Mouse (Mus musculus): ENCODE measurements at regions not wholly inside any gene's neighbourhood (a gene's known extent, or its start where the extent isn't known, plus 50 kb on each side); places are given as distances from the start of the nearest gene placed in this dataset.
A peak's percentile ranks its signal among the peaks of the same experiment; 100 is the strongest.

GRCm38 (mm10) chr1:61172946-61173345 is 195.2 kb downstream of the Icos start:
- DNase-seq (ENCODE audit: low read depth, low spot score): no peak

- no peak for DNase-seq (ENCODE audit: low read depth, low spot score)
Observed at GRCm38 (mm10) chr1:61175239-61175638, 197.5 kb downstream of the Icos start.

- DNase-seq (ENCODE audit: low read depth, low spot score): no peak
Observed at GRCm38 (mm10) chr1:61179461-61179860, 201.7 kb downstream of the Icos start.

- DNase-seq (ENCODE audit: low read depth, low spot score): peak; percentile 63
Observed at GRCm38 (mm10) chr1:61181099-61181821, 203.5 kb downstream of the Icos start.

GRCm38 (mm10) chr1:61187381-61188100 is 209.8 kb downstream of the Icos start:
- DNase-seq (ENCODE audit: low read depth, low spot score): no peak

- no peak for DNase-seq (ENCODE audit: low read depth, low spot score)
Observed at GRCm38 (mm10) chr1:61190921-61191320, 213.2 kb downstream of the Icos start.

GRCm38 (mm10) chr1:61198549-61199062 is 220.9 kb downstream of the Icos start:
- DNase-seq (ENCODE audit: low read depth, low spot score): no peak

GRCm38 (mm10) chr1:61201006-61201405 is 223.3 kb downstream of the Icos start:
- DNase-seq (ENCODE audit: low read depth, low spot score): no peak

- no peak for DNase-seq (ENCODE audit: low read depth, low spot score)
Observed at GRCm38 (mm10) chr1:61202079-61202478, 224.4 kb downstream of the Icos start.

GRCm38 (mm10) chr1:61203170-61203569 is 225.4 kb downstream of the Icos start:
- DNase-seq (ENCODE audit: low read depth, low spot score): no peak

- no peak for DNase-seq (ENCODE audit: low read depth, low spot score)
Observed at GRCm38 (mm10) chr1:61203612-61204011, 225.9 kb downstream of the Icos start.

- no peak for DNase-seq (ENCODE audit: low read depth, low spot score)
Observed at GRCm38 (mm10) chr1:61205137-61205536, 227.4 kb downstream of the Icos start.

GRCm38 (mm10) chr1:61206861-61207380 is 229.2 kb downstream of the Icos start:
- DNase-seq (ENCODE audit: low read depth, low spot score): no peak

- no peak for DNase-seq (ENCODE audit: low read depth, low spot score)
Observed at GRCm38 (mm10) chr1:61208386-61208785, 230.7 kb downstream of the Icos start.

GRCm38 (mm10) chr1:61221131-61221530 is 243.4 kb downstream of the Icos start:
- DNase-seq (ENCODE audit: low read depth, low spot score): no peak

GRCm38 (mm10) chr1:61228942-61229341 is 251.2 kb downstream of the Icos start:
- DNase-seq (ENCODE audit: low read depth, low spot score): no peak

GRCm38 (mm10) chr1:61233001-61233400 is 255.3 kb downstream of the Icos start:
- no peak for DNase-seq (ENCODE audit: low read depth, low spot score)

- no peak for DNase-seq (ENCODE audit: low read depth, low spot score)
Observed at GRCm38 (mm10) chr1:61233476-61234297, 256.0 kb downstream of the Icos start.

- DNase-seq (ENCODE audit: low read depth, low spot score): no peak
Observed at GRCm38 (mm10) chr1:61234298-61234682, 256.6 kb downstream of the Icos start.

- no peak for DNase-seq (ENCODE audit: low read depth, low spot score)
Observed at GRCm38 (mm10) chr1:61236511-61236910, 258.8 kb downstream of the Icos start.

GRCm38 (mm10) chr1:61238668-61239067 is 260.9 kb downstream of the Icos start:
- no peak for DNase-seq (ENCODE audit: low read depth, low spot score)

- no peak for DNase-seq (ENCODE audit: low read depth, low spot score)
Observed at GRCm38 (mm10) chr1:61257561-61257960, 279.8 kb downstream of the Icos start.
